Mouse (Mus musculus) testis, adult 2 months (tissue): ENCODE measurements at regions not wholly inside any gene's neighbourhood (a gene's known extent, or its start where the extent isn't known, plus 50 kb on each side); places are given as distances from the start of the nearest gene placed in this dataset.

ENCODE experiments used
- CTCF ChIP-seq: fragments of 200-500 bp; IDR thresholded peaks from 2 replicates; pipeline ENCODE4 v1.5.1; 2012; ENCODE audit warnings: low read depth, mild to moderate bottlenecking, inconsistent platforms, low read length, moderate library complexity; ENCODE audit not compliant: control insufficient read depth, insufficient read depth, insufficient replicate concordance
- POLR2A ChIP-seq: fragments of 200-500 bp; IDR thresholded peaks from 2 replicates; pipeline ENCODE4 v1.6.1; 2012; ENCODE audit warnings: low read depth, mild to moderate bottlenecking, inconsistent platforms, low read length, moderate library complexity; ENCODE audit not compliant: control insufficient read depth

GRCm38 (mm10) chr5:133314031-133314430 lies 770.9 kb upstream of the Auts2 start:
- TF ChIP-seq POLR2A, result no peak
- no peak for TF ChIP-seq CTCF
